Mouse (Mus musculus) embryonic facial prominence, embryonic 13.5 days (tissue): ENCODE data around the gene Tnip2. TPM values are rescaled to one million over a fixed set of nuclear protein-coding genes. Genes with fewer than 3 reads are reported as not detected.

ENCODE experiments used
- ATAC-seq: fragments of 200-750 bp; cut with Nextera tagmentation; 2 replicates; pipeline ENCODE4 v1.8.0; 2017; ENCODE audit warnings: low read depth; ENCODE audit not compliant: insufficient number of reproducible peaks, insufficient read depth, low FRiP score, low TSS enrichment
- H3K27ac ChIP-seq: fragments of 300-500 bp; sonication (generic); 2 replicates; pipeline ENCODE4 v1.5.1; 2015; ENCODE audit warnings: moderate library complexity, mild to moderate bottlenecking, inconsistent platforms
- H3K27me3 ChIP-seq: fragments of 300-500 bp; sonication (generic); 2 replicates; pipeline ENCODE4 v1.6.1; 2015; ENCODE audit warnings: mild to moderate bottlenecking, inconsistent platforms
- H3K36me3 ChIP-seq: fragments of 300-500 bp; sonication (generic); 2 replicates; pipeline ENCODE4 v1.6.1; 2015; ENCODE audit warnings: mild to moderate bottlenecking, inconsistent platforms
- H3K4me1 ChIP-seq: fragments of 300-500 bp; sonication (generic); 2 replicates; pipeline ENCODE4 v1.6.1; 2015; ENCODE audit warnings: inconsistent platforms
- H3K4me2 ChIP-seq: fragments of 300-500 bp; sonication (generic); 2 replicates; pipeline ENCODE4 v1.6.1; 2015; ENCODE audit warnings: moderate library complexity, mild to moderate bottlenecking, inconsistent platforms
- H3K4me3 ChIP-seq: fragments of 300-500 bp; sonication (generic); 2 replicates; pipeline ENCODE4 v1.5.1; 2015; ENCODE audit warnings: mild to moderate bottlenecking, inconsistent platforms
- H3K9ac ChIP-seq: fragments of 300-500 bp; sonication (generic); 2 replicates; pipeline ENCODE4 v1.6.1; 2015; ENCODE audit warnings: mild to moderate bottlenecking, inconsistent platforms
- H3K9me3 ChIP-seq: fragments of 300-500 bp; sonication (generic); 2 replicates; pipeline ENCODE4 v1.6.1; 2016; ENCODE audit warnings: inconsistent platforms
- WGBS: fragments of 180-500 bp; shearing (Covaris S2); methylation state at CpG from one replicate; pipeline ENCODE4 v1.1.7; 2015; ENCODE audit warnings: mixed read lengths; 5-methylcytosine and 5-hydroxymethylcytosine counted together
- polyA plus RNA-seq: library from polyadenylated mRNA; unstranded; fragments of >200 nt; fragmentation: Nextera tagmentation; extraction: Ambion mirVana; gene quantifications from 2 replicates; pipeline ENCODE4 v1.2.1, GENCODE M21; 2015

The Tnip2 gene
- polyA plus RNA-seq, 1 experiment from 2014 or later, result 25.2 TPM

DNA sequence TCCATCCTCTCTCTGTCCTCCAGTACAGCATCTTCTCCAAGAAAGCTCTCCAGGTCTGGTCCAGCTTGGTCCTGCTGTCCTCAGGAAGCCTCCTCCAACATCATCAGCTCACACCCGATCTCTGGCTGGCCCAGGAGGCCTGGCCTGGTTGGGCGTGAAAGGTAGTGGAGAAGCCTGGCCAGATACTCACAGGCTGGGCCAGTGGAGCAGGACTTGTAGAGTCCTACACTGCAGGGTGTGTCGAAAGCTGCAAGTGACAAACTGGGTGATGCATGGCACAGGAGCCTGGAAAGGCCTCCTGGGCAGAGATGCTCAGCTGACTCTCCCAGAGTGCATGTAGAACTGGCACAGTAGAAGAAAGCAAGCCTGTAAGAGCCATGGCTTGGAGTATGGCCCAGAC, 7.5 kb upstream of the Tnip2 start:
- H3K9me3 ChIP-seq, result no peaks in the 10 kb centered on the region
- no peak overlapping the region for H3K27ac ChIP-seq
- WGBS, result 82% methylated on average over 3 of the region's 3 CpGs
- no peak overlapping the region for H3K9ac ChIP-seq
- no peak for ATAC-seq
- 0 out of 2 replicates have a peak, but pooled peaks cover 7% of the 10 kb centered on the region for H3K4me1 ChIP-seq
- no peak overlapping the region for H3K4me2 ChIP-seq
- no peak overlapping the region for H3K4me3 ChIP-seq
- peaks cover 3% of the 10 kb centered on the region; the same call in 1 of the 2 replicates for H3K27me3 ChIP-seq
- H3K36me3 ChIP-seq, result no peaks in the 10 kb centered on the region

GRCm38 (mm10) chr5:34520458-34521209, 6.8 kb upstream of the Tnip2 start:
- WGBS, result 60% methylated on average over 11 of the region's 11 CpGs
- Histone ChIP-seq H3K36me3 (no peaks in the 10 kb centered on the region), H3K9ac (no peak overlapping the region), H3K9me3 (no peaks in the 10 kb centered on the region), H3K27ac (no peak overlapping the region), H3K4me2 (no peak overlapping the region), H3K4me1 (0 out of 2 replicates have a peak, but pooled peaks cover 3% of the 10 kb centered on the region), H3K27me3 (no peaks in the 10 kb centered on the region), H3K4me3 (no peak overlapping the region)
- no peak for ATAC-seq

DNA sequence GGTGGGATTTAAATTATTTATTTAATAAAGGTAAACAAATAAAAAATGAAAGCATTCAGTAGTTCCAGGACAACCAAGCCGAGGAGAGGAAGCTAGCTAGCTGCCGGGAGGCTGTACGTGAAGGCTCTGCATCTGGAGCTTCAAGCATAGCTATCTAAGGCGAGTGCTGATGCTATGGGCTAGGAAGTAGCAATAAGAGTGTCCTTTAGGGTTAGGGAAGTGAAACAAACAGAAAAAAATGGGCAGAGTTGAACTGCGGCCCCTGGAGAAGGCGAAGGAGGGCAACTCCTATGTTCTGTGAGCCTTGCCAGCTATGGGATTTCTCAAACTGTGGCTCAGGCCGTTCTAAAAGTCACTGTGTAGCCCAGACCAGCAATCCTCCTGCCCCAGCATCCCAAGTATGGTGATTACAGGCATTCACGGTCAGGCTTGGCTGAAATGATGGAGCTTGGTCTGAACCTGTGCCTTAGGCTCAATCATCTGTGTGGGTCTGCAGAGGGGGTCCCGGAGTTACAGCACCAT, 5.7 kb upstream of the Tnip2 start:
- no peak overlapping the region for H3K9ac ChIP-seq
- WGBS, result 76% methylated on average over 9 of the region's 9 CpGs

GRCm38 (mm10) chr5:34517913-34518312, 4.1 kb upstream of the Tnip2 start:
- Histone ChIP-seq H3K27ac (no peak overlapping the region), H3K4me1 (peaks cover 14% of the 10 kb centered on the region), H3K36me3 (no peaks in the 10 kb centered on the region), H3K4me2 (no peak overlapping the region), H3K27me3 (peaks cover 4% of the 10 kb centered on the region; the same call in 1 of the 2 replicates), H3K9me3 (no peaks in the 10 kb centered on the region), H3K9ac (0 out of 2 replicates have a peak overlapping the region, but pooled peaks have one; percentile 27), H3K4me3 (no peak overlapping the region)
- 27% methylated on average over 3 of the region's 3 CpGs for WGBS
- ATAC-seq, result no peak

More for the DNA sequence above, 5.7 kb upstream of the Tnip2 start:
- Histone ChIP-seq H3K36me3 (no peaks in the 10 kb centered on the region), H3K4me3 (no peak overlapping the region), H3K4me1 (0 out of 2 replicates have a peak, but pooled peaks cover 2% of the 10 kb centered on the region), H3K27me3 (no peaks in the 10 kb centered on the region), H3K27ac (no peak overlapping the region), H3K4me2 (no peak overlapping the region), H3K9me3 (no peaks in the 10 kb centered on the region)
- no peak for ATAC-seq

- H3K4me2 ChIP-seq, result no peak overlapping the region
- peaks cover 16% of the 10 kb centered on the region for H3K4me1 ChIP-seq
- ATAC-seq, result no peak
- no peak overlapping the region for H3K4me3 ChIP-seq
- no peaks in the 10 kb centered on the region for H3K9me3 ChIP-seq
- H3K27ac ChIP-seq, result no peak overlapping the region
- no peak overlapping the region for H3K9ac ChIP-seq
- H3K36me3 ChIP-seq, result no peaks in the 10 kb centered on the region
- H3K27me3 ChIP-seq, result peaks cover 11% of the 10 kb centered on the region; the same call in 1 of the 2 replicates
Measured at GRCm38 (mm10) chr5:34515096-34515495, 1.3 kb upstream of the Tnip2 start.

- no peak for ATAC-seq
Measured at GRCm38 (mm10) chr5:34514218-34514566, 401 bp upstream of the Tnip2 start.

DNA sequence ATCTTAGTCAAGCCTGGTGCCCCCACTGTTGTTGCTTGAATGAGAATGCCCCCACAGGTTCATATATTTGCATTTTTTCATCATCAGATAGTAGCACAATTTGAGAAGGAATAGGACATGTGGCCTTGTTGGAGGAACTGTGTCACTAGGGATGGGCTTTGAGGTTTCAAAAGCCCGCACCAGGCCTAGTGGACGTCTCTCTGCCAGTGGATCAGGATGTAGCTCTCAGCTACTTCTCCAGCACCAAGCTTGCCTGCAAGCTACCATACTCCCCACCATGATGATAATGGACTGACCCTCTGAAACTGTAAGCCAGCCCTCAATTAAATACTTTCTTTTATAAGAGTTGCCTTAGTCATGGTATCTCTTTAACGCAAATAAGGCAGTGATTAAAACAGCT, 1.3 kb downstream of the Tnip2 start:
- H3K9me3 ChIP-seq, result no peaks in the 10 kb centered on the region
- no peak for ATAC-seq
- H3K27me3 ChIP-seq, result peaks cover 11% of the 10 kb centered on the region; the same call in 1 of the 2 replicates
- WGBS, result 84% methylated on average over 3 of the region's 3 CpGs
- peak overlapping the region; percentile 95 for H3K4me2 ChIP-seq
- no peaks in the 10 kb centered on the region for H3K36me3 ChIP-seq
- no peak overlapping the region for H3K9ac ChIP-seq
- H3K4me3 ChIP-seq, result no peak overlapping the region
- H3K27ac ChIP-seq, result no peak overlapping the region
- H3K4me1 ChIP-seq, result peaks cover 16% of the 10 kb centered on the region

More at GRCm38 (mm10) chr5:34514218-34514566, 401 bp upstream of the Tnip2 start:
- peaks cover 16% of the 10 kb centered on the region for H3K4me1 ChIP-seq
- H3K9me3 ChIP-seq, result no peaks in the 10 kb centered on the region
- H3K36me3 ChIP-seq, result no peaks in the 10 kb centered on the region
- no peak overlapping the region for H3K27ac ChIP-seq
- peaks cover 11% of the 10 kb centered on the region; the same call in 1 of the 2 replicates for H3K27me3 ChIP-seq
- 0 out of 2 replicates have a peak overlapping the region, but pooled peaks have one; percentile 2 for H3K9ac ChIP-seq
- 24% methylated on average over 7 of the region's 7 CpGs for WGBS
- peak overlapping the region; percentile 95 for H3K4me2 ChIP-seq
- peak overlapping the region; percentile 74 for H3K4me3 ChIP-seq

- 81% methylated on average over 6 of the region's 6 CpGs for WGBS
- no peak overlapping the region for H3K27ac ChIP-seq
Measured at GRCm38 (mm10) chr5:34502821-34503220, 11.0 kb downstream of the Tnip2 start.

GRCm38 (mm10) chr5:34502411-34502810, 11.4 kb downstream of the Tnip2 start:
- ATAC-seq, result no peak
- Histone ChIP-seq H3K27me3 (no peaks in the 10 kb centered on the region), H3K27ac (no peak overlapping the region), H3K36me3 (peaks cover 14% of the 10 kb centered on the region), H3K4me1 (no peaks in the 10 kb centered on the region), H3K9ac (no peak overlapping the region), H3K4me3 (no peak overlapping the region), H3K9me3 (no peaks in the 10 kb centered on the region), H3K4me2 (no peak overlapping the region)
- 86% methylated on average over 1 of the region's 1 CpGs for WGBS

More at GRCm38 (mm10) chr5:34502821-34503220, 11.0 kb downstream of the Tnip2 start:
- no peak for ATAC-seq
- Histone ChIP-seq H3K4me3 (no peak overlapping the region), H3K4me2 (no peak overlapping the region), H3K9ac (no peak overlapping the region), H3K27me3 (no peaks in the 10 kb centered on the region), H3K9me3 (no peaks in the 10 kb centered on the region), H3K4me1 (no peaks in the 10 kb centered on the region), H3K36me3 (peaks cover 14% of the 10 kb centered on the region)

GRCm38 (mm10) chr5:34501588-34501987, 12.2 kb downstream of the Tnip2 start:
- 73% methylated on average over 3 of the region's 3 CpGs for WGBS
- no peak overlapping the region for H3K27ac ChIP-seq
- no peak overlapping the region for H3K4me2 ChIP-seq
- peaks cover 14% of the 10 kb centered on the region for H3K36me3 ChIP-seq
- no peak overlapping the region for H3K4me3 ChIP-seq
- H3K9ac ChIP-seq, result no peak overlapping the region
- no peaks in the 10 kb centered on the region for H3K4me1 ChIP-seq
- no peak for ATAC-seq
- no peaks in the 10 kb centered on the region for H3K9me3 ChIP-seq
- H3K27me3 ChIP-seq, result no peaks in the 10 kb centered on the region

GRCm38 (mm10) chr5:34500886-34501285, 12.9 kb downstream of the Tnip2 start:
- 81% methylated on average over 5 of the region's 5 CpGs for WGBS
- Histone ChIP-seq H3K9ac (no peak overlapping the region), H3K4me2 (no peak overlapping the region), H3K27me3 (no peaks in the 10 kb centered on the region), H3K4me1 (no peaks in the 10 kb centered on the region), H3K27ac (no peak overlapping the region), H3K9me3 (no peaks in the 10 kb centered on the region), H3K4me3 (no peak overlapping the region), H3K36me3 (peaks cover 14% of the 10 kb centered on the region)
- ATAC-seq, result no peak

- WGBS, result 85% methylated on average over 6 of the region's 6 CpGs
- H3K27me3 ChIP-seq, result no peaks in the 10 kb centered on the region
- peaks cover 1% of the 10 kb centered on the region; the same call in 1 of the 2 replicates for H3K36me3 ChIP-seq
- ATAC-seq, result no peak
- no peak overlapping the region for H3K27ac ChIP-seq
- H3K9ac ChIP-seq, result no peak overlapping the region
- no peak overlapping the region for H3K4me3 ChIP-seq
- no peak overlapping the region for H3K4me2 ChIP-seq
- H3K4me1 ChIP-seq, result no peaks in the 10 kb centered on the region
- H3K9me3 ChIP-seq, result no peaks in the 10 kb centered on the region
Measured at GRCm38 (mm10) chr5:34496745-34497144, 17.0 kb downstream of the Tnip2 start.
